Mouse (Mus musculus): ENCODE data around the gene Rap1b.
A peak's percentile ranks its signal among the peaks of the same experiment; 100 is the strongest.

Gene Rap1b

DNA sequence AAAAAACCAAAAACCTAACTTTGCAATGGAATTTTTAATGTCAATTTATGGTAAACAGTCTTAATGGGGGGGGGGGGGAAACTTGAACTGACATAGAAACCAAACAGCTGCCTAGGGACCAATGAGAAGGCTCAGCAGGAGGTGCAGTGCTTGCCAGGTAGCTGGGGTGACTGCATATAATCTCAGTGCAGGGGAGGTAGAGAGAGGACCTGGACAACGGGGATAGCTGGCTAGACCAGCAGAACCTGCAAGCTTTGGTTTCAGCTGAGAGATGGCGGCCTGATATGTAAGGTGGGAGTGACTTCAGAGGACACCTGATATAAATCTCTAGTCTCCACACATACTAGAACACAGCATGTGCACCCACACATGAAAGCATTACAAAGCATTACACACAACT lies 33.3 kb downstream of the Rap1b start:
- DNase-seq, result no peak

DNA sequence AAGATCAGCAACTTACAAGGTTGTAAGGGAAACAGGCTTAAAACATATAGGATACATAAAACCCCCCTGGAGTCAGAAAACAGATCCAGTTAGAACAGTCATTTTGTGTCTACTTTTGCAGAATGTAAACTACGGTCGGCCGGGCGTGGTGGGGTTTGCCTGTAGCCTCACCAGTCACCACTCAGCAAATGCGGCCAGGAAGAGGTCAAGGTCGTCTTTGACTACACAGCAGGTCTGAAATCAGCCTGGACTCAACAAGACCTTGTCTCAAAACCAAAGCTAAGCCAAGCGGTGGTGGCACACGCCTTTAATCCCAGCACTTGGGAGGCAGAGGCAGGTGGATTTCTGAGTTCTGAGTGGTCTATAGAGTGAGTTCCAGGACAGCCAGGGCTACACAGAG lies 34.3 kb downstream of the Rap1b start:
- no peak for DNase-seq

DNA sequence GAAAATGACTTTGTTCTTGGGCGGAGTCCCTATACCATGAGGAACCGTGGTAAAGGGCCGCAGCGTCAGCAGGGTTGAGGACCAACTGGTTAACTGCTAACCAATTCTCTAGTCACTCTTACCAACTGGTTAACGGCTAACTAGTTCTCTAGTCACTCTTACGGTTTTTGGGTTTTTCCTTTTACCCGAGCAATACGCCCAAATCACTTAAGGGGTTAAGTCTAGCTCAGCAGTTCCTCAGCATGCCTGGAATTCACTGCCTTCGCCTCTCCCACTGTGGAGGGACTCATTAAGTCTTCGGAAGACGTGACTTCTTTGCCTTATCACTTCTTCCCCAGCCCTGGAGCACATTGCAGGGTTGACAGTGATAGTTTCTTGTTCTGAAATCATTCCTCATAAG lies 35.3 kb downstream of the Rap1b start:
- no peak for DNase-seq

DNA sequence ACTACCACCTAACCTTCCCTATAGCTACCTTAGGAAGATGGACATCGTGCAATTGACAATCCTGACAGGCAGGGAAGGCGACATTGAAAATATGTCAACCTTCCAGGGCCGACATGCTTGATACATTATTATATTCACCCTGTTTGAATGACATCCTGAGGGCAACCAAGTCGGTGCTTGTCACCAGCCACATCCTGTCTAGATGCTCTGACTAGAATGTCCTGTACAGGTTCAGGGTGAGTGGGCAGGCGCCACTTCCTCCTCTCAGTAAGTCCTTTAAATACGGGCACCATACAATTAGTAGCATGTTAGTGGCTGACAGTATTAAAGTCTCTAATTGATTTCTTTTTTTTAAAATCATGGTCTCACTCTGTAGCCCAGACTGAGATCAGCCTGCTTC lies 37.8 kb downstream of the Rap1b start:
- DNase-seq, result no peak

DNA sequence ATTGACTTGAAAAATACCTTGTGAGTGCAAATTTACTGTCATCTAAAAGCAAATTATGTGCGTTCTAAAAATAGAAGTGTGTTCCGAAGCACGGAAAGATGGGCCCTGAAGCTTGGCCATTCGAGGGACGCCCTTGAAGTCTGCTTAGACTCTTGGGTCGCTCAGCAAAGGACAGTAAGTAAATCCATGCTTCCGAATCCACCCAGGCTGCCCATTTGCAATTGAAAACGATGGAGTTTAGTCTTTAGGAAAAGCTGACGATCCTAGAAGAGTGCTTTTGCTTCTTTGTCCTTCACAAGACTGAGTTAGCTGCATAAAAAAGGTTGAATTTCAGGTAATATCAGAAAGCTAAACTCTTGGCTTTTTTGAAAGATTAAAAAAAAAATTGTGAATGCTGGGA lies 39.9 kb downstream of the Rap1b start:
- no peak for DNase-seq

DNA sequence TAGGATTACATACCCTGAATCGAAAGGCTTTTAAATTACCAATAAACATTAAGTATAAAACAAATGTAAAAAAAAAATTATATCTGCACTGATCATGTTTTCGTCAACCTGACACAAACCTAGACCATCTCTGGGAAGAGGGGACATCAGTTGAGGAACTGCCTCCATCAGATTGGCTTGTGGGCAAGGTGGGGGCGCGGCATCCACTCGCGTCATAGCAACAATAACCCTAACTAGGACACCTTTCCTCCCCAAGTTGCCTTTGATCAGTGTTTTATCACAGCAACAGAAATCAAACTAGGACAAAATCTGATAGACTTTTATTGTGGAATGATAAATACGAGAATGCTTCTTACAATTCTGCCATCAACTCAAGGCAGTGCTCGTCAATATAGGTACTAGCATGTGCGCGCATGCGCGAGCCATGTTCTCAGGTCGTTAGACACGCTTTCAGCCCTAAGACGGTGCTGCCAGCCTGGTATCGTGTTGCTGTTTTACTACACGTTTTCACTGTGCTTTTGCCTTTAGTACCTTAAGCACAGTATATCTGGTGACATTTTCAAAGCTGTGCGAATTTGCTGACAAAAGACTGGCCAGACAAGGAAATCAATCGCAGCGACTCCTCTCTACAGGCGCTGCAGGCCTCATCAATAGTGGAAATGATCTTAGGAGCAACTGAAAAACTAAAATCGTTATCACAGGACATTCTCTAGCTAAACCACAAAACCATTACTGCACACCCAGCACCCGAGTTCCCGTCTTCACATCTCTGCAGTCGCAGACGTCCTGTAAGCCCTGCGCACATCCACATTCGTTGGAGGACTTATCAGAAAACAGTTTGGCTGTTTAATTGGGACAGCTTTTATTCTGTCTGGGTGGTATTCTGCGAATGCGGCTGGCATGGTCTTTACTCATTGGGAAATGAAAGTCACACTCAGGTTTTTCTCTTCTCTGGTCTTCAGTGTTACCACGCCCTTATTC lies 41.7 kb downstream of the Rap1b start:
- no peak for DNase-seq

DNA sequence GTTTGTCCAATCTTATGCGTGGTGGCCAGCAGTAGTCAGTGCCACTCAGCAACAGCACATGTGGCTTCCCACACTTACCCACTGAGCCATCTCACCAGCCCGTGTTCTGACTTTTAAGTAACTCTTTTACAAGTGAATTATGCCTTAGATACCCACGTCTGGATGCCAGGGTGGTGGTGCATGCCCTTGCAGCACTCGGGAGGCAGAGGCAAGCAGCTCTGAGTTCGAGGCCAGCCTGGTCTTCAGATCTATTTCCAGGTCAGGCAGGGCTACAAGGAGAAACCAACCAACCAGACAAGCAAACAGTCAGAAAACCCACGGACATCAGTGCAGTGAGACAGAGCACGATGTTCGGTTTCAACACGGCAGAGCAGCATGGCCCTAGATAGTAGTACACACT lies 43.9 kb downstream of the Rap1b start:
- DNase-seq, result no peak

DNA sequence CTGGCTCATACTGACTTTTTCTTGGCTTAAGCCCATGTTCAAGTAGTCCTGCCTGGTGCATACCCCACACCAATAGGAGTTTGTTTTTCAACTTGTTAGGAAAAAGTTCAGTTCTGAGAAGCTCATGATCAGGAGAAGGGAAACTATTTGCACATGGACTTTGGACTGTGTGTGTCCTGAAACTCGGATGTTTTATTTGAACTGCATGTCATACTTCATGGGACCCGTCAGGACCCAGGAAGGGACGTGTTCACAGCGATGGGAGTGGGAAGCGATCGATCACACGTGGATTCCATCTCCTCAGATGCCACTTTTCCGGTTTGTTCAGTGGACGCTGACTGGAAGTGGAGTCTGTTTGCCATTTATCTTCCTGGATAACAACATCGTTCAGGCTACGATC lies 46.0 kb downstream of the Rap1b start:
- no peak for DNase-seq

DNA sequence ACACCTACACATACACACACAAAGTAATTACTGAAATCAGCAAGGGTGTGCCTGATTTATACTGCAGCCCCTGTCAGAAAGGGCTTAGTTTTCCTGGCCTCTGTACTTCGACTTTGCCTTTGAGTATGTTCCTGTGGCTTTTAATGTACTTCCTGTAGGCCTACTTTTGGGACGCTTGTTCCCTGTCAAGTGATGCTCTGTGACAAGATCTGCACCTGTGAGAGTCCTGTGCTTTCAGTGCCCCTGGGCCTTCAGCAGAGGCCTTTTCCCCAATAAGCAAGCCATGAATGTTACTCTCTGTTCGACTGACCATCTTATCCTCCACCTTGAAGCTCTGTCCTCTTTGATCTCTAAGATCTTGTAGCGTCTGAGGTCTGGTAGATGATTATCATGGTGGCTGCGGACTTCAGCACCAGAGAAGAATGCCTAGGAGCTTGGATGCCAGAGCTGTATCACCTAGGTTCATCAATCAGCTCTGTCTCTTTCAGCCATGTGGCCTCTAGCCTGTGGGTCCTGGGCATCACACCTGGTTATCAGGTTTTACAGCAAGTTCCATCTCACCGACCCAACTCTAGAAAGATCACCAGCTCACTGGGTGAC lies 47.3 kb downstream of the Rap1b start:
- DNase-seq, result no peak

DNA sequence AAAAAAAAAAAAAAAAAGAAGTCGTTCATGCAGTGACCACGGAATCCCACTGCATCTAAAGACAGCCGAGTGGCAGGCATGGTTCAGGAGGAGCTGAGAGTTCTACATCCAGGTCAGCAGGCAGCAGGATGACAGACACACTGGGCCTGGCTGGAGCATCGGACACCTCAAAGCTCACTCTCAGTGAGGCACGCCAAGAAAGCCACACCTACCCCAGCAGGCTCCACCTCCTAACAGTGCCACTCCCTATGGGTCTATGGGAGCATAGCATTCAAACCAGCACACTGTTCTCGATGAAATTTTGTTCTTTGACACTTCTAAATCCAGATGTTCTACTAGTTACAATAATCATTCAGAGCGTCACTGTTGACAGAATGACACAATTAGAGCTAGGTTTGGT lies 48.2 kb downstream of the Rap1b start:
- DNase-seq, result no peak

DNA sequence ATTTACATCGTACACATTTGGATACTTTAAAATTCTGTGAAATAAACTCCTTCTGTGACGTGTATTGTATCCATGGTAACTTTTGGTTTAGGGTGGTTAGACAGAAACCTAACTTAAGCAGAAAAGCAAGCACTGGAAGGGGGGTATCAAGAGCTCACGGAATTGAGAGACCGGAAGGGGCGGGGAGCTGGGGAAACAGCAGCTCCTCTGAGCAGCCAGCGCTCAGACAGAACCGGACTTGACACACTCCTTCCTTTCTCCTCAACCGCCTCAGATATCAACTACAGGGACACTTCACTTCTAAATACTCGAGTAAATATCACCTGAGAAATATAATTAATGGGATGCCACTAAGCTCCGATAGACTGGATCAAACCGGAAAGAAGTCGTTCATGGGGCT lies 48.7 kb downstream of the Rap1b start:
- DNase-seq, result no peak

DNA sequence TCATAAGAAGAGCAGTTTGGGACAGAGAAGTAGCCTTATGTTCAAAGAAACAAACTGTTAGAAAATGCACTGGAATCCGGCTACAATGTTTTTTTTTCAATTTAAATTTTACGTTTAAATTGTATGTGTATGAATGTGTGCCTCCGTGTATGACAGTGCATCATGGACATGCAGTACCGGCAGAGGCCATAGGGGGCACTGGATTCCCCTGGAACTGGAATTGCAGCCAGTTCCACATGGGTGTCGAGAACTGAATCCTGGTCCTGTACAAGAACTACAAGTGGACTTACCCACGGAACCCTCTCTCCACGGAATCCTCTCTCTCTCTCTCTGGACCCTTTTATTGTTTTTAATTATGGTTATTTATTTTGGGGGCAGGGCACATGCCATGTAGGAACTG lies 49.7 kb downstream of the Rap1b start:
- DNase-seq, result no peak

DNA sequence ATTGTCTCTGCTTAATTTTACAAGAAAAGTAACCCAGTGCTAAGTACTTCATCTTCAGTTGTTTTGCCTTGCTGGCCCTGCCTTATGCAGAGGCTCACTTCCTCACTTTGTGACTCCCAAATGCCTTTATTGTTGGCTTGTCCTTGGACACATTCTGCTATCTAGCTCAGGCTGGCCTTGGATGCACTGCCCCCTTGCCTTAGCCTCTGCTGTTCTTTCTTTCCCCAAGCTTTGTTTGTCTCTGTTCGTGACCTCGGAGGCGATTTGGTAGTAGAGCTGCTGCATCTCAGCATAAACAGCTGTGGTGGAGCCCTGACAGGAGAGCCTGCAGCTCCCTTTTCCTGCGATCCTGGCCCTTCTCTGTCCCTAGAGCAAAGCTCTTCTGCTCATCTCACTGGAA lies 50.6 kb downstream of the Rap1b start:
- no peak for DNase-seq

DNA sequence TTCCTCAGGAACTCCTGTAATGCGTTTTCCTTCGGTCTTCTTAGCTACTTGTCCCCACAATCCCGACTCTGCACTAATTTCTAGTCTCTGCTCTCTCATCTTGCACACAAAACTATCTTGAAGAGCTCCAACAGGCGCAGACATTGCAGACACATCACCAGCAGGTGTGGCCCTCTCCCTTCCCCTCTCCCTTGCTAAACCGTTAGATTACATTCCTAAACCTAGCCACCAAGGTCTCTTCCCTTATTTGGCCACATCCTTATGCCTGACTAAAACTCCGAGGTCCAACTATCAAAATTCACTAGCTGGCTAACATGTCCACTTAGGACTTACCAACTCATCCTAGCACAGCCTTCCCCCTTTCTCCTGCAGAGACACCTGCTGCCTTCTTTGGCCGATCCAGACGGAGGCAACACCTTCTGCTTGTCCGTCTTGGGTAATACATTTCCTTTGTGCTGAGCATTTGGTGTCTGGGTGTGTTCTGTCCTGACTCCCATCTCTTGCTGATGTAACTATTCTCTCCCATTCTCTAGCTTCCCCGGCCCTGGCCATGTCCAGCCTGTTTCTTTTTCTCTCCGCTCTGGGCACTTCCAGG lies 52.3 kb downstream of the Rap1b start:
- DNase-seq, result no peak

DNA sequence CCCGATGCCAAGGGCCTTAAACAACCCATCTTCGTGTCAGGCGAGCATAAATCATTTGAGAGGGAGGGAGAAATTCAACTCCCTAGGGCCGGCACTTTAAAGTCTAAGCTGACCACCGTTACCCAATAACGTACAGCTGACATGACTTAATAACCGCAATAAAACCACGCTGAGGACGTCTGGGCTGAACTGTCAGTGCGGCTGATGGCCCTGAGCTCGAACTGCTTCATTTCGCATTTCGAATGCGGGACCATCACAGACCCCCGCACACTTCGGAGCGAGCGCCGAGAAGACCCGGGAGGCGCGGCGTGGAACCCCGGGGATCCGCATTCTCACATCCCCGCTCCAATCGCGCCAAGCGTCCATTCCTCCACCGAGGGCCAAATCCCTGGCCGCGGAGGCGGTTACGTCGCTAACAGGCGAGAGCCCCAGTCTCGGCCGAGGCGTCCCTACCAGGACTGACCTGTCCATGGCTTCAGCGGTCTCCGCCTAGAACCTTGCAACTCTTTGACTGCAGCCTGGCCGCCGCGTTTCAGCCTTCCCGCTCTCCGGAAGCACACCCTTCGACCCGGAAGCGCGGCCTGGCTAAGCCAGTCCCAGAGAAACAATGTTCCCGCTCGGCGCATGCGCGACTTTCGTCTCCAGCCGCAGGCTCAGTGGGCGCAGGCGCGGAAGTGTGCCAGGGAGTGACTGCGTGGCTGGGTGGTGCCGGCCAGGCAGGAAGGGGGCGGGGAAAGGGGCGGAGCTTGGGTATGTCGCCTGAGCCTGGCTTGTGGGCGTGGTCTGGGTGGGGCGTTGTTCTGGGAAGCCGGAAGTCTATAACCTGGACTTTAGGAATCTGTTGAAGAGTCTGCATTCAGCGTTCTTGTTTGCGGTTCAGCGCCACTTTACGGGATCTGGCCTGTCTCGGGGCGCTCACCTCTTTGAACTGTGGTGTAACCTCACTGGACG lies 53.4 kb downstream of the Rap1b start, which contains the start of gene Nup107:
Gene Nup107 (minus strand): TSS at position 565 of the 951 bp plus-strand sequence.
- DNase-seq, result peak; percentile 100

DNA sequence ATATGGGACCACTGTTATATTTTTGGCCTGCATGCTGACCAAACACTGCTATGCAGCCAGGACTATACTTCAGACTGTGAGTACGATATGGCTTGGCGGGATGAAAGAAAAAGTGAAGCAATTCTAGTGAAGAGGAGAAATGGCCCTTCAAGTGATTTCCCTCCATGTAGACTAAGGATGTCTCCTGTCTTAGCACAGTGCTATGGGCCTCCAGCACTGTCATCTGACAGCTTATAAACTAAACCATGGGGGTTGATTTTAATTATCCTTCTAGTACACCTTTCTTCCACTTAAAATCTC lies 54.7 kb downstream of the Rap1b start:
- no peak for DNase-seq

DNA sequence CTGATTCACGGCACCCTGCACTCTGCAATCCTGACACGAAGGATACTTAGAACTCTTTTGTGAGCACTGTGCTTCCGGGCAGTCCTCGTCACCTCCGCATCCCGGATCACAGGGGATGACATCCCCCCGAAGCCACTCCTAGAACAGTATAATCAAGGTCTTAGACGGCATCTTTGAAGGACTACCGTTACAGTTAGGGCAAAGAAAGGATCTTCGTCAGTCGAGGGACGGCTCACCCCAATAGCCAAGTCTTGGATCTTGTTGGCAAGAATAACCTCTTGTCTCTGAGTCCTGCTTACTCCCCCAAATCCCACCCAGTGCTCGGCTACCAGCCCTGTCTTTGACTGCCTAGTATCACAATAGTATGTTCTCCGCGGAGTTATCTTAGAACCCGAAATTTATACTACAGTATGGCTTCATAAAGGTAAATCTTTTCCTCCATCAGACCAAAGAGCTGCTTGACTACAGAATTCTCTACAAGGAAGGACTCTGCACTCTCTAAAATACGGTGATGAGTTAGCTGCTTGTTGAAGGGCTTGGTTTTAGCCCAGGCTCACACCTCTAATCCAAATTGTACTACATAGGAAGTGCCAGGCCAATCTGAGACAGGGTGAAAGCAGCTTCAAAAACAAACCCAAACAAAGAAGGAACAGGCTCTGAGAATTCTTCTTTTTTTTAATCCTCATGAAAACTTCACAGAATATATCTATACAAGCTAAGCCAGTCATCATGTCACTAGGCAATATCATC lies 55.2 kb downstream of the Rap1b start:
- no peak for DNase-seq

DNA sequence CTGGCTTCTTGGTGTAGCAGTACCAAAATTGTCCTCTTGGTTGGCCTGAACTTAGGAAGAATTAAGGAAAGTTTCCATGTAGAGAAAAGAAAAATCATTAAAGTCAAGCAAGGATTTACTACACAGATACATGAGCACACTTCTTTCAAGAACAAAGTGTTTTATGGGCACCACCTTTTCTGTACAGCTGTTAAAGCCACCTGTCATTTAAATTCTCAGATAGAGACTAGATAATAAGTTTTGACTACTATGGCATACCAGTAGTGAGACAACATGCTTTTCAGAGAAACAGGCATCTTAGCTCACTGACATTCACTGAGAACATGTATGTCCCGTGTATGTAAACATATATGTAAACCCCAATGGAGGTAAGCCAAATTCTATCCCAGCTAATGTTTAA lies 55.8 kb downstream of the Rap1b start:
- no peak for DNase-seq

DNA sequence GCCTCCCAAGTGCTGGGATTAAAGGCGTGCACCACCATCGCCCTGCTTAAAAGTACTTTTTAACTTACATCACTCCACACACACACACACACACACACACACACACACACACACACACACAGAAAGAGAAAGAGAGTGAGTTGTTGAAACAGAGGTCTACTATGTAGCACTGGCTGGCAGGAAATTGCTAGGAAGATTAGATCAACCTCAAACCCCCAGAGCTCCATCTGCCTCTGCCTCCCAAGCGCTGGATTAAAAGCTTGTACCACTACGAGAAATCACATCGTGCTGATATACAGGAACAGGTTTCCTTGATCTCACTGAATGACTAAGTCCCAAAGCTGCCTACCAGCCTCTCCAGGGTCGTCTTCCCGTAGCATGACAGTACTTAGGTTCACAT lies 61.2 kb downstream of the Rap1b start:
- no peak for DNase-seq

DNA sequence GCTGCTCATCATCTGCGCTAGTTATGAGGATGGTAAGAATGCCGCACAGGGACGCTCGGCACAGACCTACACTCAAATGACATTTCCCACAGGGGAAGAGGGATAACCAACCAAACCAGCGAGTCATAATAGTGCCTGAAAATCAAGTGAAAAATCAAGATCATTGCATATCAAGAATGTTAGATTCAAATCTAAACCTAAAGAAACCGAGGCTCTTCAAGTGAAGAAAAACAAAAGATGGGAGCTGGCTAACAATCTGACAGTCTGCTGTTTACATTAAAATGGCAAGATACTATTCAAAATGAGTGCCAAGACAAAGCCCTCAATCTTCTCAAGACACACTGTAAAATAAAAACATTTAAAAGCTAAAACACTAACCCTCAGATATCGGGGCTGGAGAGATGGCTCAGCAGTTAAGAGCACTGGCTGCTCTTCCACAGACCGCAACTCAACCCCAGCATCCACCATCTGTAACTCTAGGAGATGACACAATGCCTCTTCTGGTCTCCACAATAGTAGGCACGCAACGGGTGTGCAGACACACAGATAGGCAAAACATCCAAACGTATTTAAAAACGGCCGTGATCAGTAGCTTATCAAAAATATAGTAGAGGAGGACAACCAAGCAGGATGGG lies 61.9 kb downstream of the Rap1b start:
- no peak for DNase-seq

DNA sequence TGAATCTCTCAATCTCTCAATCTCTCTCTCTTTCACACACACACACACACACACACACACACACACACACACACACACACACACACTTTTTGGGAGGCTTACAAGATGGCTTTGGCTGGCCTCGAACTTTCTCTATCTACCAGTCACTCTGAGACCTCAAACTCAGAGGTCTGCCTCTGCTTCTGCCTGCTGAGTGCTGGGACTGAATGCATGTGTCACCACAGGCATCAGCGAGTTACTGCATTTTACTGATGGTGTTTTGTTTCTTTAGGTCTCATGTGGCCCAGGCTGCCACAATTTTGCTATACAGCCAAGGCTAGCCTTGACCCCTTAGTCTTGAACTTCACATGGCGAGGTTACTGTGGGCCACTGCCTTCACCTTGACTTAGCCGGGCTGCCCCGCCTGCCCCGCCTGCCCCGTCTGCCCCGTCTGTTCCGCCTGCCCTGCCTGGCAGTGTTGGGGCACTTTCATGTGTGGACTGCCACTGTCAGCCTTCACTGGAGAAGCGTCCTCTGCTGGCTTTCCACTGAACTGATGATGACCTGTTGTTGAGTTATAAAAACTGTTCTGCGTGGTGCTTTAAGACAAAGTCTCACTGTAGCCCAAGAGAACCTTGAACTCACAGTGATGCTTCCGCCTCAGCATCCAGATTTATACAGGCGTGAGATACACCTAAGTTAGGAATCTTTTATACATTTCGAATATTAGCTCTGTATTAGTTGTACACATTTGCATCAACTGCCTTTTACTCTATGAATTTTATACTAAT lies 63.2 kb downstream of the Rap1b start:
- no peak for DNase-seq

Measured in kidney, postnatal 10 days (tissue).